ENCODE assay signal across 8 mouse cellular contexts in genomic region chr4:126260520-126261201, GRCm38 (mm10). TPM values are rescaled to one million over a fixed set of nuclear protein-coding genes. Genes with fewer than 3 reads are reported as not detected.
A peak's percentile ranks its signal among the peaks of the same experiment; 100 is the strongest.
DNase-seq lines count a peak whose midpoint lies in the region; TF ChIP-seq lines count a peak whose summit lies in the region.

No protein-coding gene starts in this region.

- peak; percentile 62 for TF ChIP-seq EP300 in ES-Bruce4 (IDR thresholded peaks at IDR 0.05; ENCODE audit: insufficient read depth, low read depth, low read length)

- no peaks in the 10 kb centered on the region for H3K9me3 ChIP-seq in ES-Bruce4 (replicated peaks; ENCODE audit: control insufficient read depth, insufficient read depth, low read length, poor library complexity, severe bottlenecking)

- no peaks in the 10 kb centered on the region for H3K36me3 ChIP-seq in ES-Bruce4 (ENCODE audit: control insufficient read depth, insufficient read depth, low read length, poor library complexity, severe bottlenecking)

- peak overlapping the region; percentile 15 for H3K4me3 ChIP-seq in ES-Bruce4 (ENCODE audit: low read depth, low read length)

- peak overlapping the region; percentile 28 for H3K27ac ChIP-seq in ES-Bruce4 (ENCODE audit: insufficient read depth, low read length)

- no peak overlapping the region for H3K9ac ChIP-seq in ES-Bruce4 (ENCODE audit: low read depth, poor library complexity, severe bottlenecking)

- no peak for TF ChIP-seq POLR2A in ES-Bruce4 (IDR thresholded peaks at IDR 0.05; ENCODE audit: insufficient read depth, low read length)

- no peaks in the 10 kb centered on the region for H3K27me3 ChIP-seq in ES-Bruce4 (ENCODE audit: control insufficient read depth, insufficient read depth, low read length, poor library complexity, severe bottlenecking)

- TF ChIP-seq CTCF in ES-Bruce4 (IDR thresholded peaks at IDR 0.05; ENCODE audit: low read depth, low read length) = no peak

- peaks cover 4% of the 10 kb centered on the region for H3K4me1 ChIP-seq in ES-Bruce4 (ENCODE audit: control insufficient read depth, insufficient read depth, low read length)

- peak; percentile 88 for DNase-seq in 3134 (ENCODE audit: extremely low read depth, insufficient read length, low spot score)
- peak; percentile 75 for DNase-seq in cerebellum, adult 9-10 months
- DNase-seq in heart, adult 18-20 months = peak; percentile 87 to 96
- peak; percentile 60 to 76 for DNase-seq in kidney, adult 8-10 months
- DNase-seq in lung, postnatal 10 days = peak; percentile 93
- peak; percentile 64 to 81 for DNase-seq in spleen, postnatal 10 days (ENCODE audit: low spot score in 2 of 2)
- no peak for DNase-seq in right cerebral cortex, postnatal 25 days

RNA-seq across cellular contexts. Expression of gene Trappc3, which starts 1.5 kb away (rescaled TPM):
- polyA plus RNA-seq in ES-Bruce4 (2011; ENCODE audit: insufficient read depth, insufficient read length, low read depth, missing spikeins) = 62.8 TPM in 2 replicates
- 10 to 100 TPM; 46.2 to 56.9 TPM for total RNA-seq in heart, adult 18-20 months (2021)

RNA-seq across cellular contexts. Expression of gene Map7d1, which starts 4.5 kb away (rescaled TPM):
- 29.0 and 31.9 TPM in 2 replicates for polyA plus RNA-seq in ES-Bruce4 (2011; ENCODE audit: insufficient read depth, insufficient read length, low read depth, missing spikeins)
- total RNA-seq in heart, adult 18-20 months (2021) = 100 to 1,000 TPM; 240 to 249 TPM

RNA-seq across cellular contexts. Expression of gene Col8a2, which starts 25.9 kb away (rescaled TPM):
- 1.0 and 1.2 TPM in 2 replicates for polyA plus RNA-seq in ES-Bruce4 (2011; ENCODE audit: insufficient read depth, insufficient read length, low read depth, missing spikeins)
- total RNA-seq in heart, adult 18-20 months (2021) = under 1 TPM; 0.52 to 0.95 TPM

RNA-seq across cellular contexts. Expression of gene Thrap3, which starts 58.1 kb away (rescaled TPM):
- 456 and 495 TPM in 2 replicates for polyA plus RNA-seq in ES-Bruce4 (2011; ENCODE audit: insufficient read depth, insufficient read length, low read depth, missing spikeins)
- total RNA-seq in heart, adult 18-20 months (2021) = 100 to 1,000 TPM in 1 of 2 experiments, 10 to 100 TPM in 1; 86.5 to 116 TPM
